Mouse (Mus musculus): ENCODE measurements at regions not wholly inside any gene's neighbourhood (a gene's known extent, or its start where the extent isn't known, plus 50 kb on each side); places are given as distances from the start of the nearest gene placed in this dataset.

GRCm38 (mm10) chr19:57558420-57558967 is 52.3 kb upstream of the Atrnl1 start:
- Histone ChIP-seq H3K9ac (ENCODE audit: low read depth, low read length) (no peak overlapping the region), H3K27me3 (replicated peaks; ENCODE audit: control insufficient read depth, insufficient read depth, low read length) (no peaks in the 10 kb centered on the region), H3K4me3 (ENCODE audit: low read depth, low read length) (no peak overlapping the region), H3K27ac (ENCODE audit: low read depth, low read length) (no peak overlapping the region), H3K4me2 (replicated peaks; ENCODE audit: low read depth) (no peak overlapping the region), H3K4me1 (replicated peaks; ENCODE audit: control insufficient read depth, insufficient read depth, low read length) (no peaks in the 10 kb centered on the region), H3K9me3 (ENCODE audit: control insufficient read depth) (no peaks in the 10 kb centered on the region), H3K36me3 (ENCODE audit: control insufficient read depth, insufficient read depth) (no peaks in the 10 kb centered on the region)
- TF ChIP-seq CTCF (IDR thresholded peaks at IDR 0.05; ENCODE audit: low read depth), result no peak
- no peak for ATAC-seq
- WGBS, result 66% methylated on average over 19 of the region's 19 CpGs

DNA sequence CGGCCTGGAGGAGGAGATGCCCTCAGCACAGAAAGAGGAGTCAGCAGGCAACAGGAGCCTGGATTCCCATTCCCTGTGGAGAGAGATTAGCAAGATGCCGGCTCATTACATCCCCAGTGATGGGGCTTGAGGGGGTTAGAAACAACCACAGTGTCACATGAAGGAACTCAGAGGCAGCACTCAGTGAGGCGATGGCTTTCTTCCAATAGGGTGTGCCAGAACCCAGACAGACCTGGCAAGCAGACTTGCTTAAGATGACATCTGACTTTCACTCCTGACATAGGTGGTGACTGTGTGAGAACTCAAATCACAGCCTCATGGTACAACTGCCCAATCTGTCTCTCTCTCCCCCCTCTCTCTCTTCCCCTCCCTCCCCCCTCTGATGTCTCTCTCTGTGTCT is 50.1 kb upstream of the Atrnl1 start:
- Histone ChIP-seq H3K4me2 (replicated peaks; ENCODE audit: low read depth) (no peak overlapping the region), H3K36me3 (ENCODE audit: control insufficient read depth, insufficient read depth) (no peaks in the 10 kb centered on the region), H3K9ac (ENCODE audit: low read depth, low read length) (no peak overlapping the region), H3K4me3 (ENCODE audit: low read depth, low read length) (no peak overlapping the region), H3K9me3 (ENCODE audit: control insufficient read depth) (no peaks in the 10 kb centered on the region), H3K27ac (ENCODE audit: low read depth, low read length) (no peak overlapping the region), H3K4me1 (replicated peaks; ENCODE audit: control insufficient read depth, insufficient read depth, low read length) (no peaks in the 10 kb centered on the region), H3K27me3 (replicated peaks; ENCODE audit: control insufficient read depth, insufficient read depth, low read length) (no peaks in the 10 kb centered on the region)
- TF ChIP-seq CTCF (IDR thresholded peaks at IDR 0.05; ENCODE audit: low read depth), result no peak
- 64% methylated on average over 3 of the region's 3 CpGs for WGBS
- ATAC-seq, result no peak
